Mouse (Mus musculus) right cerebral cortex, adult 2 months (tissue): ENCODE results near the gene Ilk.
"Not testable (repeated sequence)": the region's sequence is repeated elsewhere in the genome, so short reads cannot be mapped to it uniquely, and the experiment has no call there.

ENCODE experiments used
- DNase-seq, 2 experiments: peaks; one replicate each; pipeline ENCODE4 v3.0.0; 2021 to 2022; ENCODE audit warnings: low spot score in 2 of 2

Ilk gene

DNA sequence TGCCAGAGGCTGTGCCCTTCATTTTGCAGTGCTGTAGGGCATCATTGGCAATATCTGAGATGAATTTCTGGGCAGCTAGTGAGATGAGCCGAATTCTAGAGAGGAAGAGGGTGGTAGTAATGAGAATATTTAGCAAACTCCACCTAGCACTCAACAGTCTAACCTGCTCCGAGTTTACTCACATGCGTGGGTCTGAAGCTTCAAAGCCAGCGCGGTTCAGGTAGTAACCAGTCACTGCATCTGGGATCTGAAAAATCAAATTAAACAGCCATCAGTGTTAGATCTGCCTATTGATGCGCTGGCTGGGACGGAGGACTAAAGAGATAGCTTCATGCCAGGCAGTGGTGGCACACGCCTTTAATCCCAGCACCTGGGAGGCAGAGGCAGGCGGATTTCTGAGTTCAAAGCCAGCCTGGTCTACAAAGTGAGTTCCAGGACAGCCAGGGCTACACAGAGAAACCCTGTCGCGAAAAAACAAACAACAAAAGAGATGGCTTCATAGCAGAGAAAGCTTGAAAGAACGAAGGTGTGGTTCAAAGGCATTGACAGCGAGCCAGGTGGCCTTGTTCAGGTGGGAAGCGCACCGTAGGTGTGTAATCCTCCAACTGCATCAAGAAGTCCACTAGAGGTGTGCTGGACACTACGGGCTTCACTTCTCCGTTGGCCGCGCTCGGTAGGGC lies 7.0 kb downstream of the Ilk start:
- not testable (repeated sequence) for DNase-seq

DNA sequence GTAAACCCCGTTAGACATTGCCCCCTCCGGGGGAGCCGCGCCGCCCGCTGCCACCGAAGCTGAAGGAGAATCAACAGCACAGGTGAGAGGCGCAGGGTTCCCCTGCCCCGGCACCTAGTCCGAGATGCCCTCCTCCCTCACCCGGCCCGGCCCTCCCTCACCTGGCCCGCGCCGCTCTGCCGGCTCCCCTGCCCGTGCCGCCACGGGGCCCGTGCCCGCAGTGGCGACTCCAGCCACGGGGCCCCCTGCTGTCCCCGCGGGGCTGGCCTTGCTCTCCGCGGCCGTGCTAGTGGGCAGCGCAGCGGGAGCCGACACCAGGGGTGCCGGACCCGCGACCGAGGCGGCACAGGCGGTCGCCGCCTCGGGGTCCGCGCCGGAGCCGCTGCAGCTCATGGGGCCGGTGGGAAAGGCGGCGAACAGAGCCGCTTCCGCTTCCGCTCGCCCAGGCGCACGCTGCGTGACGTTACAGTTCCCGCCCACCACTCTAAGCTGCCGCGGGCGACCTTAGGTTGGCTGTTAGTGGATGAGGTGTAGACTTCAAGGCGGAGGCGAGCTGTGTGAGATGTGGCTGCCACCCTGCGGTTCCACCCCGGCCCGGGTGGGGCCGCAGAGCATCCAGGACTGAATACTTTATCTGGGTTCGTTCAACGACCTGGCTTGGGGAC lies 7.7 kb downstream of the Ilk start, which contains the start of gene Taf10:
Gene Taf10 (minus strand): TSS at position 436 of the 665 bp plus-strand sequence.
- DNase-seq = peak; percentile 86 to 87

DNA sequence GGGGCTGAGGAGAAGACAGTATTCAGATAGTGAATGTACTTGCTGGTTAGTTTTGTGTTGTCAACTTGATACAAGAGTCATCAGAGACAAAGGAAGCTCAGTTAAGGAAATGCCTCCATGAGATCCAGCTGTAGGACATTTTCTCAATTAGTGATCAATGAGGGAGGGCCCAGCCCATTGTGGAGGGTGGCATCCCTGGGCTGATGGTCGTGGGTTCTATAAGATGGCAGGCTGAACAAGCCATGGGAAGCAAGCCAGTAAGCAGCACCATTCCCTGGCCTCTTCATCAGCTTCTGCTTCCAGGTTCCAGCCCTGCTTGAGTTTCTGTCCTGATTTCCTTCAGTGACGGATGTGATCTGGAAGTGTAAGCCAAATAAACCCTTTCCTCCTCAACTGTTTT lies 11.4 kb downstream of the Ilk start:
- DNase-seq = no peak

DNA sequence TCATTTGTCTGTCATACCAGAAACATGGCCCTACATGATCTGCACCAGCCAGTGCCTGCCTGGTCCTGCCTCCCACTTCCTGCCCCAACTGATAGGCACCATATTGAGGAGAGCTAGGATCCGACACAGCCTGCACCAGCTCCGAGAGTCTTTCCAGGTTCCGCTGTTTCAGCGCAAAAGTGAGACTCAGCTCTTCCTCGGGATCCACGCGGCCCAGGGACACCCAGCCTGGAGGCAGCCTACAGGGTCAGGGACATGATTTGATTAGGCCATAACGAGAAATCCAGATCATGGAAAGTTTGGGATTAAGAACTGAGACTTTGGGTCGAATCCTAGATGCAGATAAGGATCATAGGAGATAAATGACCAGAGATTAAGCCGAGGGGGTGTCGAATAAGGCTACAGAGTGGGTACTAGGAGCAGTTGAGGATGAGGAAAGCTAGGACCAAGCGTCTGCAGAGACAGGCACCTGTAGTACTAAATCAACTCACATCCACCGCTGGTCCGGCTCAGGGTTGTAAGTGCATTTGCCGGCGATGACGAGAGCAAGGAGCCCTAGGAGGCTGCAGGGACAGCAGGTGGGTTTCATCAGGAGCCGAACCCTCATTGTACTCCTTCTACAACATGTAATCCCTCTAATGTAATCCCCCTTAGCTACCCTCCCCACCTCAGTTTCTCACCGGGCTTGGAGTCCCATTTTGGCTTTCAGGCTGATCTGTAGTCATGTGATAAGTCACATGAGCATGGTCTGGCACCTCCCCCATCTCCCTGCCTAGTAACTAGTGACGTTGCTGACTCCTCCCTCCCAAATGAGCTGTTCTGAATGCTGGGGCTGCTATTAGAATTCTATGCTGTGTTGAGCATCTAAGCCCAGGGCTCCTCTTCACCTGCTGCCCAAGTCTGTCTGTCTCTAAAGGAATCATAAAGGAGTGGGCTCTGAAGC lies 15.4 kb downstream of the Ilk start, which contains the start of gene Tpp1:
Gene Tpp1 (minus strand): TSS at position 745 of the 943 bp plus-strand sequence.
- DNase-seq = peak; percentile 94 to 98

DNA sequence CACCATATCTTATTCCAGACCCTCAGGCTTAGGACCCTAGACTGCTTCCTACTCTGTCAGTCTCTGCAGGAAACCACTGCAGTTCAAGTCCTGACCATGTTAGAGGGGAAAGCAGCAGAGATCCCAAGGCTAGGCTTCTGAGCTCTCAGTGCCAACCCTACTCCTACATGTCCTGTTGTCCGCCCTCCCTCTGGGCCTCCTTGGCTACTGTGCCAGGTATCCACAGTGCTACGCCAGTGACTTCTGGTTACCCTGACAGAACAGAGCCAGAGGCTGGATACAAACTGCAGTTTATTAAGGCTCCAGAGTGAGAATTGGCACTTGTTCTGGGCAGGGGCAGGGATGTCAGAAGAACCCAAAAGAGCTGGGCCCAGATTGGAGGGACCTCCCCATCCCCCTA lies 16.3 kb downstream of the Ilk start:
- DNase-seq = no peak

DNA sequence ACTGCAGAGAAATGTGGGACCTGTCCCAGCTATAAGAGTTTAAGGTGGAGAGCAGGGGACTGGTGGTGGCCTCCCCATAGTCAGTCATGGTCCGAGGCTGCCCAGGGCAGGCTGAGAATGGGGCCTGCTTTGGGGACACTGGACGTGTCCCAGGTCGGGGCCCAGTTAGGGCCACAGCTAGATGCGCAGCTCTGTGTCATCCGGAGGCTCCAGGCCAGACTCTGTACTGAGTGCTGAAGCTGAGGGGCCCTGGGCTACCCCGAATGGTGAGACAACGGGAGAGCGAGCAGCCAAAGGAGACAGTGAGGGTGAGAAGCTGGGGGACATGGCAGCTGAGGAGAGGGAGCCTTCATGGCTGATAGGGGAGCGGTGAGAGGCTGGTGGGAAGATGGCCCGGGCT lies 16.9 kb downstream of the Ilk start:
- DNase-seq = no peak

DNA sequence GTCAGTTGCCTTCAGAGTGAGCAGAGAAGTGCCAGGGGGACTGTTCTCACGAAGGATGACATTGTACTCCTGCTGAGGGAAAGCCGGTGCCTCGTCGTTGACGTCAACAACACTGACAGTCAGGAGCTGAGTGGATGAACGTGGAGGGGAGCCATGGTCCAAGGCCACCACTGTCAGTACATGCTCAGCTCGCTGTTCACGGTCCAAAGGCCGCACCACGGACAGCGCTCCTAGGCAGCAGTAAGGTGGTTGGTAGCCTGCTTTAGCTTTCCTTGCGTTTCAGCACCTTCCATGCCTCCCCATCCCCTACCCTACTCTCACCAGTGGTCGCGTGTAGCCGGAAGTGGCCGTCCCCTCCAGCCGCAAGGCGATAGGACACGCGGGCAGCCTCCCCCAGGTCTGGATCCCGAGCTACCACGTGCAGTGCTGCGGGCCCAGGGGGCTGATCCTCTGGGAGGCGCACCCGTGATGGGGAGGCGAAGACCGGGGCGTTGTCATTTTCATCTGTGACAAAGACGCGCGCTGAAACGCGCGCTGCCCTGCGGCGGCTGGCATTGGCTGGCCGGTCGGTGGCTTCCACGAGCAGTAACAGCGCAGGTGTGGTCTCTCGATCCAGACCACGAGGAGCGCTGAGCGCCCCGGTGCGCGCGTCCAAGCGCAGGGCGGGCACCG lies 25.6 kb downstream of the Ilk start:
- DNase-seq = no peak

DNA sequence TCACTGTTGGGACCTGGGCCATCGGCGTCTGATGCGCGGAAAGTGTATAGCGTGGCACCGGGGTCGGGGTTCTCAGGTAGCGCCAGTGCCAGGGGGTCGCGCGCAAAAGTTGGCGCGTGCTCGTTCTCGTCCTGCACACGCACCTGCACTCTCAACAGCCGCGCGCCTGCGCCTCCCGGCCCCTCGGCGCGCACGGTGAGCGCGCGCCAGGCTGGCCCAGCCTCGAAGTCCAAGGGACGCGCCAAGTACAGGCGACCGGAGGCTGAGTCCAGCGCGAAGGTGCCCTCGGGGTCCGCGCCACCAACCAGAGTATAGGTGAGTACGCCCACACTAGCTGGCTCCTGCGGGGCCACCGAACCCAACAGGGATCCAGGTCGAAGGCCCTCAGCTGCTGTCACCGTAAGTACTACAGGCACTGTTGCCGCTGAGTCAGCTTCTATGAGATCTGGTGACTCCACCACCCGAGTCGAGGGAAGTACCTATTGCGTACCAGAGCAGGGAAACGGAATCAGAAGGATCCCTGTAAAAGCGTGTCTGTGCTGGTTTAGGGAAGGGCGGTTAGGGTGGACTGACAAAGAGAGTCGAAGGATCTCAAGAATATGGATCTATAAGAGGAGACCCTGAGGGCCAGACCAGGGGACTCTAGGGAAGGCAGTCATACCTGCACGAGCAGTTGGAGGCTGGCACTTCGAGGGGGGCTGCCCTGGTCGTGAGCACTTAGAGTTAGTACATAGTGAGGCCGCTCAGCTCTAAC lies 26.3 kb downstream of the Ilk start:
- DNase-seq = no peak

DNA sequence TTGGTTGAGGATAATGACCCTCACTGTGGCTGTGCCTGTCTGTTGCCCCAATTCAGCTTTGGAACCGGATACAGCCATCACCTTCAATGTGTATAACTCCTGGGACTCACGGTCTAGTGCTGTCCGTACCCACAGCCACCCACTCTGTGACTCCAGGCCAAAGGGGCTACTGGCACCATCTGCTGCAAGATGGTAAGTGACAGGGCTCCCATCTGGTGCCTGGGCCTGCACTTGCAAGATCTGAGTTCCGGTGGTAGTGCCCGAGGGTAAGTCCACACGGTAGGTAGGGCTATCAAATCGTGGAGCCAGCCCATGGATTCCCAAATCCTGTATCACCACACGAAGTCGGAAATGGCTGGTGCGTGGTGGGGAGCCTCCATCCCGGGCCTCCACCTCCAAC lies 27.9 kb downstream of the Ilk start:
- DNase-seq = no peak

DNA sequence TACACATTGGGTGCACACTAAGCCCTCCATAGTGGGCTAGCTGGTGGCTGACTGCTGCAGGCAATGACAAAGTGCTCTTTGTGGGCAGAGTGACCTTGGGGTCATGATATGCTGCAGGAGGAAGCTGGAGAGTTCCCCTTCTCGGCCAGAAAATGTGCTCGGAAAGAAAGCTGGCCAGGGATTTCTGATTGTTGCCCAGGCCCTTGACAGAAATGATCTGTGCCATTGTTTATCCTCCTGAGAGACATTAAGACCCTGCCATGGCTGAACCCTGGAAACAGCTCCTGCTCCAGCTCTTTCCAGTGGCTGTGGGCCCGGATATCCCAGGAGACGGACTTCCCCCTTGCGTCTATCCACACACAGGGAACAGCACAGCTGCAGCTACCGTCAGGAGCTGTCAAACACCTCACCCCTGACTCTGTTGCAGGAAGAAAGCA lies 31.4 kb downstream of the Ilk start:
- DNase-seq = no peak

DNA sequence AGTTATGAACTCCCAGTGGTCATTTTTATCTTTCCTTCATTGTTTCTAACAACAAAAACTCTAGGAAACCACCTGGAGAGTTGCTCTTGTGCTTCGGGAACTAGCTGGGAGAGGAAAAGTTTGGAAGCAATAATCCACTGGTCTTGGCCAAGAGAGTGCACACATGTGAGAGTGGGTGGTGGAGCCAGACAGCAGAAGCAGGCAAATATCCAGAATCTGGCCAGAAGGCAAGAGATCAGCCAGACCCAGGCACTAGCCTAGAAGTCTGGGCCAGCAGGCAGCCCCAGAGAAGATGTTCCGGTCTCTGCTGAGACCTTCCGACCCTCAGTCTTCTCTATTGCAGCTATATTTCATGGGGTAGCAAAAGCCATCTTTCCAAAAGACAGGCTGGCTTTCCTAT lies 33.6 kb downstream of the Ilk start:
- DNase-seq = no peak

DNA sequence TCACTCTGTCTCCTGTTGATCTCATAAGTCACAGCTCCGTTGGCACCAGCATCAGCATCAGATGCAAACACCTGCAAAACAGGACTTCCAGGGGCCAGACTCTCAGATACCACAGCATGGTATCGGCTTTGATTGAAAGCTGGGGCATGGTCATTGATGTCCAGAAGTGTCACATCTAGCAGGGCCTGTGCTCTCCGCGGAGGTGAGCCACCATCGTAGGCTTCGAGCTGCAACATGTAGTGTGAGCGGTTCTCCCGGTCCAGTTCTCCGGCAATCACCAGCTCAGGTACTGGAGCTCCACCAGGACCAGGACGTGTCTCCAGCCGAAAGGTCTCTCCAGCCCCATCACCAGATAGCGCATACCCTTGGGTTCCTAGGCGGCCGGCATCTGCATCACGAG lies 35.9 kb downstream of the Ilk start:
- no peak for DNase-seq

DNA sequence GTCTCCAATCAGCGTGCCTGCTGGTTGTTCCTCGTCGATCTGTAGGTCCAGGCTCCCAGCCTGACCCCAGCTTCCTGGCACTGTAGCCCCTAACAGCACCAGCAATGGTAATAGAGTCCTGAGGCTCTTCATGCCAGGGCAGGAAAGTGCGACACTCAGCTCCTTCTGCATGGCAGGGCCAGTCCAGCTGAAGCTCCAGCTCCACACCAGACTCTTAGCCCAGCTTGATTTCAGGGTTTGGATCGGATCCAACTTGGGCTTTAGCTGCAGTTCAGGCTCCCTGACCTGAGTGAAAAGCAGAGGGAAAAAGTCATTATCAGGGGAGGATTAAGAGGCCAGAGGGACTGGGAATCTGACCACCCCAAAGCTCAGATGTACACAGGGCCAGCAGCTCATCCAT lies 36.6 kb downstream of the Ilk start:
- no peak for DNase-seq

DNA sequence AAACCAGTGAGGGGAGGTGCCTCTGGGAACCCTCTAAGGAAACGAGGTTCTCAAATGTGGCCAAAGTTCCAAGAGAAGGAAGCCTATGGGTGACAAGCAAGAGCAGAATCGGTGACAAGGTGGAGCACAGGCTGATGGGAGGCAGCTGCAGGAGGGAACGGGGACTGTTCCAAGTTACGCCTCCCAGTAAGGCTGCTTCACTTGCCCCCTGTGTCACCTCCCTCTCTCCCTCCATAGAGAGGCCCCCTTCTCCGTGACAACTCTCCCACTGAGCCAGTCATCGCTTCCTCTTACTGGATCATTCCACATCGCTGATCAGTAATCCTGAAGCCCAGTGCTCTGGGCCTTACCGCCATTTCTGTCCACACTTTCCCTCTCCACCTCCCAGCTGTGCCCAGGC lies 38.3 kb downstream of the Ilk start:
- DNase-seq = no peak

DNA sequence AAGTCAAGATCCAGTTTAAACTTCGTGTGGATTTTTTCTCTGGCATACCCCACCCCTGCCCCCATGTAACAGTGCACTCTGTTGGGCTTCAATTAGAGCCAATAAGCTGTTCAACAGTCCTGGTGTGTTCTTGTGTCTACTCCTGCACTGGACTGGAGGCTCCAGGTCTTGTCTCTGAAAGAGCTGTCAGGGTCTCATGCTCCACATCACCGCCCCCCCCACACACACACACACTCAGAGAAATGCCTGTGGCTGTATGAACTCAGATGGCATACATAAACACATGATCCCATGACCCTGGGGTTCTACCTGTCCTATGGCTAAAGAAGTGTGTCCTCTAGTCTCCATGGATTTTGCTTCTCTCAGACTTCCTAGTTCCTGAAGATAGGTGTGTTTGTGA lies 39.6 kb downstream of the Ilk start:
- DNase-seq = no peak

DNA sequence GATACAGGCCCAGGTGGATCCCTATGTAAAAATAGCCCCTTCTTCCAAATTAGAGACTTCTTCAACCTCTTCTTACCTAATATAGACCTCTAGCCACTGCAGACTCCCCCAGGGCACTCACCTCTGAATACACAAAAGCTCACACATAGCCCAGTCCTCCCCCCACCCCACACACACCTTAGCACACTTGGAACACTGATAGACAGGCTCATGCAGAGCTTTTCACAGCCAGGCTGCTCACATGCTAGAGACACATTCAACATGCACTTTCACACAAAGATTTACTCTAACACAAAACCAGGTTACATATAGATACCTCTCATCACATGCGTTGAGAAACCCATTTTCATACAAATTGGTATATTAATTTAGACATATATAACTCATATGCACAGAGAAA lies 40.9 kb downstream of the Ilk start:
- DNase-seq = no peak

DNA sequence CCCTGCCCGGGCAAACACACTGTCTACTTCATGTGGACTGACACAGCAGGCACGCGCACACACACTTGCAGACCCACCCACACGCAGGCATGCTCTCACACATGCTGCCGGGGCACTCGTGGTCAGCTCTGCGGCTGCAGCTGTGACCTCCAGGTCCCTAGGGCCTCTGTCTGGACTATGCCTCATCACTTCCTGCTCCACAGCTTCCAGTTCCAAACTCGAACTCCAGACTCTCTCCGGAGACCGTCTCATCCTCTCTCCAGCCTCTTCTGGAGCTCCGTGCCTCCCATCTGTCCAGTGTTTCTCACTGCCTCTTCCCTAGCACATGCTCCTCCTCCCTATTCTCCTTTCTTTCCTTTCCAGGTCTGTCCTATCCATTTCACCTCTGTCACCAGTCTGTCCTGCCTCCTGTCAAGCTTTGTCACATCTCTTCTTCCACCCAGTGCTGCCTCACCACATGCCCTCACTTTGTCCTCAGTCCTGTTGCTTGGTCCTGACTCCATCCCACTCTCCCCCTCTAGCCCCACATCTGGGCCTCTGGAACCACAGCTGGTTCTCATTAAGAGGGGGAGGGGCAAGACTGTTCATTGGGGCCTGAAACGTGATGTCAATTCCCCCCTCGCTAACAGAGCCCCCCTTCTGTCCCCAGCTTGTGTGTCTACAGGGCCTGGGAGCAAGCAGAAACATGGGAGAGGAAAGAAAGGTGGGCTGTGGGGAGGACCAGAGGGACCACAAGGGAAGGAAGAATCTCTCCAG lies 41.6 kb downstream of the Ilk start:
- DNase-seq = no peak

DNA sequence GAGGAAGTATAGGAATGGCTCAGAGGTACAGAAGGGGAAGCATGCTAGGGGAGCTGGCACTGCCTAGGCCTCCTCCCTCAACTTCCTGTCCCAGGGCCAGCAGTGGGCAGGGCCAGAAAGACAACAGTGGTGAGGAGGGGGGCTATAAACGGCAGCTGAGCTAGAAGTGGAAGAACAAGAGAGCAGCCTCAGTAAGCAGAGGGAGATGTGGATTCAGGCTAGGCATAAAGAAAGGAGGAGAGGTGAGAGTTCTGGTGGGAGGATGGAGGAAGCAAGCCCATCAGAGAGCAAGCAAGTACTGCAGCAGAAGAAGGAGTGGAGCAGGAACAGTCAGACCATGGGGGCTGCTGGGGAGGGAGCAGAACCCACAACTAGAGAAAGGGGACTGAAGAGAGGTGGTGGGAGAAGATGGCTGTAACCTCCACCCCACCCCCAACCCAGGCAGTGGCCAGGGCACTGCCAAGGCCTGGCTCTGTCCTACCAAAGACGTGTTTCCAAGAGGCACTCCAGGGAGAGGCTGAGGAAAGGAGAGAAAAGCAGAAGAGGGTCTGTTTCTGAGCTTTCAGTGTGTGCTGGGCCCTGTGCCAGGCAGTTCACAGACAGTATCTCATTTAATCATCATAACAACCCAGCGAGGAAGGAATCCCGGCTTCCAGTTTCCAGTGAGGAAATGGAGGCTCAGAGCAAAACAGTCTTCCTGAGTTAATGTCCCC lies 42.3 kb downstream of the Ilk start:
- DNase-seq = no peak

DNA sequence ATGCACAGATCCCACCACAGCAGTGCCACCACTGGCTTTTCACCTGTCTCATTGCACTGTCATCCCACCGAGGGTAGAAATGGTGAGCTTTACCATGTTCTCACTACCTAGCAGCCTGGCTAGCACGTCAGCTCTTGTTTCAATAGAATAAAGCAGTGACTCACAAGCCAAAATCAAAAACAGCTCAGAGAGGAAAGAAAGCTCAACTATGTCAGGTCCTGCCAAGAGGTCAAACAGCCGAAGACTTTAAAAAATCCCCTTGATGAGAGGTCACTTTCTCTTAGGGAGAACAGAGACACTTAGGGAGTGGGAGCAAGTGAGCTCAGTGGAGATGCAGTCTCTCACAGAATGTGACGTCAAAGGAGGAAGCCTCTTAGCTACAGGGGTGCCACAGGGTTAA lies 47.5 kb downstream of the Ilk start:
- no peak for DNase-seq

DNA sequence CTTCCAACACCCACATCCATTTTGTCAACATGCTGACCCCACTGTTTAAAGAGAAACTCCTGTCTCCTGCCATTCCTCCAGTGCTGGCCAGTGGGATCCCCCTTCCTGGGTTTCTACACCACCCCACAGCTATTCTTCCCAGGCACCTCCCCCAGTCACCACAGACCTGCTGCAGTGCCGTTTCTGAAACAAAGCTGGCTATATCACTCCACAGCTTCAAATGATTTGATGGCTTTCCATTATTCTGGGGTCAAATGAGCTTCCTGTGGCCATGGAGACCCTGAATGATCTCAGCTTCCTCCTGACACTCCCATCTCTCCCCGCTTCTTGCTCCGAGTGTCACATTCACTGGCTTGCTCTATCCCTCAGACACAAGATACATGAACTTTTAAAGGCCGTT lies 48.2 kb downstream of the Ilk start:
- DNase-seq = no peak
